19 mouse cellular contexts compared by ENCODE assay signal in the genomic region with DNA sequence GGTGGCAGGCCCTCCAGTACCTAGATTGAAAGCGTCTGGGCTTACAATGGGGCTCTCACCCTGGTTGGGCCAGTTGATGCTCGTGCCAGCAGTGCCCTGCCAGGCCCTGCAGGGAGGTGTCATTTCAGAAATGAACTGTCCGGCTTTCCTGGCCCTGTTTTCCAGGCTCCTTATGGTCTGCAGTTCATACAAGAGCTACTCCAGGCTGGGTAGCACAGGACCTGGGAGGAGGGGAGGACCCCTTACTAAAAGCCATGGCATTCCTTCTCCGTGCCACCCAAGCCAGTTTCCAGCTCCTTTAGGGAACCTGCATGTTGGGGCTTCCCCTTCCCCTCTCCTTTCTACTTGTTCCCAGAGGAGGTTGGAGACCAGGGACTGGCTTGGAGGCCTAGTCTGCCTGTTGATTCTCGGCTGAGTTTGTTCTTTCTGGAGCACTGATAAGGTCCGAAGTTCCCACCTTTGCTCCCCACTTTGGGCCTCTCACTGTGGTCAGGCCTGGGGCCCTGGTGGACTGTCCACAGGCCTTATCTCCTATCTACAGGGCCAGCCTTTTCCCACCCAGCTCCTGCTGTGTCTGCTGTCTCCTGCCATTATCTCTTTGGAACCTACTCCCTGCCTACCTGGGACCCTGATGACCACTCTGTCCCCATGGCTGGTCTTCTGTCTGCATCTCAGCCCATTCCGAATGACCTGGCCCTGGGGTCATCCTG. TPM values are rescaled to one million over a fixed set of nuclear protein-coding genes. Genes with fewer than 3 reads are reported as not detected.
DNase-seq lines count a peak whose midpoint lies in the region; ATAC-seq lines count a peak whose summit lies in the region.
"Had no signal": no experiment of that assay in that cellular context is flagged by ENCODE, and none has a peak within 500 bp of the region (broad histone marks: within the 10 kb centered on the region; RNA-seq: fewer than 3 reads in every experiment).

No protein-coding gene starts in this region.

- H3K4me3 ChIP-seq in hindbrain, embryonic 13.5 days, result no peak overlapping the region
- no peak overlapping the region for H3K4me3 ChIP-seq in hindbrain, embryonic 12.5 days
- no peak overlapping the region for H3K4me3 ChIP-seq in liver, embryonic 15.5 days (replicated peaks)
- H3K4me3 ChIP-seq in kidney, embryonic 15.5 days (replicated peaks), result no peak overlapping the region
- H3K4me3 ChIP-seq: forebrain, embryonic 15.5 days; hindbrain, embryonic 10.5 days; midbrain, embryonic 15.5 days; neural tube, embryonic 12.5 days had no signal

- no peaks in the 10 kb centered on the region for H3K9me3 ChIP-seq in hindbrain, embryonic 13.5 days
- H3K9me3 ChIP-seq in hindbrain, embryonic 12.5 days (replicated peaks), result no peaks in the 10 kb centered on the region
- H3K9me3 ChIP-seq in liver, embryonic 15.5 days (replicated peaks), result no peaks in the 10 kb centered on the region
- H3K9me3 ChIP-seq in kidney, embryonic 15.5 days (replicated peaks), result no peaks in the 10 kb centered on the region
- H3K9me3 ChIP-seq: forebrain, embryonic 15.5 days; hindbrain, embryonic 10.5 days; midbrain, embryonic 15.5 days; neural tube, embryonic 12.5 days had no signal

- DNase-seq in cerebellum, adult 18-20 months, result peak; percentile 59 to 74
- DNase-seq in cerebellum, adult 9-10 months, result peak; percentile 76
- DNase-seq in right cerebral cortex, postnatal 25 days, result no peak
- DNase-seq: adrenal gland, postnatal 14 days; heart, adult 18-20 months; kidney, postnatal 14 days; layer of hippocampus, adult 9-11 months; lung, postnatal 4 days; right cerebral cortex, postnatal 4 days had no signal

- H3K27me3 ChIP-seq in hindbrain, embryonic 13.5 days, result no peaks in the 10 kb centered on the region
- H3K27me3 ChIP-seq in hindbrain, embryonic 12.5 days, result no peaks in the 10 kb centered on the region
- H3K27me3 ChIP-seq in liver, embryonic 15.5 days, result no peaks in the 10 kb centered on the region
- no peaks in the 10 kb centered on the region for H3K27me3 ChIP-seq in kidney, embryonic 15.5 days
- H3K27me3 ChIP-seq: forebrain, embryonic 15.5 days; midbrain, embryonic 15.5 days; neural tube, embryonic 12.5 days had no signal

- H3K4me1 ChIP-seq in hindbrain, embryonic 13.5 days (replicated peaks), result peaks cover 25% of the 10 kb centered on the region
- H3K4me1 ChIP-seq in hindbrain, embryonic 12.5 days, result peaks cover 19% of the 10 kb centered on the region
- peaks cover 51% of the 10 kb centered on the region for H3K4me1 ChIP-seq in liver, embryonic 15.5 days (replicated peaks)
- peaks cover 13% of the 10 kb centered on the region for H3K4me1 ChIP-seq in kidney, embryonic 15.5 days

- ATAC-seq in hindbrain, embryonic 13.5 days (ENCODE audit: low FRiP score), result no peak
- no peak for ATAC-seq in hindbrain, embryonic 12.5 days (ENCODE audit: low FRiP score)
- no peak for ATAC-seq in liver, embryonic 15.5 days (ENCODE audit: insufficient read depth)
- ATAC-seq in kidney, embryonic 15.5 days (replicated peaks; ENCODE audit: low FRiP score), result no peak
- ATAC-seq: forebrain, embryonic 15.5 days; midbrain, embryonic 15.5 days had no signal

- H3K27ac ChIP-seq in hindbrain, embryonic 13.5 days, result no peak overlapping the region
- H3K27ac ChIP-seq in hindbrain, embryonic 12.5 days, result no peak overlapping the region
- H3K27ac ChIP-seq in liver, embryonic 15.5 days (replicated peaks), result peak overlapping the region; percentile 45
- no peak overlapping the region for H3K27ac ChIP-seq in kidney, embryonic 15.5 days
- H3K27ac ChIP-seq: forebrain, embryonic 15.5 days; hindbrain, embryonic 10.5 days; midbrain, embryonic 15.5 days; neural tube, embryonic 12.5 days had no signal

- 92% methylated on average over 7 of the region's 7 CpGs for WGBS in hindbrain, embryonic 13.5 days
- WGBS in hindbrain, embryonic 12.5 days, result 83% methylated on average over 7 of the region's 7 CpGs
- WGBS in liver, embryonic 15.5 days (ENCODE audit: insufficient replicate concordance), result 59% methylated on average over 7 of the region's 7 CpGs
- 91% methylated on average over 7 of the region's 7 CpGs for WGBS in kidney, embryonic 15.5 days

- H3K9ac ChIP-seq in hindbrain, embryonic 13.5 days, result peak overlapping the region; percentile 39; the same call in 1 of the 2 replicates
- H3K9ac ChIP-seq in hindbrain, embryonic 12.5 days, result no peak overlapping the region
- peak overlapping the region; percentile 8; the same call in 1 of the 2 replicates for H3K9ac ChIP-seq in liver, embryonic 15.5 days
- no peak overlapping the region for H3K9ac ChIP-seq in kidney, embryonic 15.5 days
- H3K9ac ChIP-seq: forebrain, embryonic 15.5 days; midbrain, embryonic 15.5 days; neural tube, embryonic 12.5 days had no signal

- H3K36me3 ChIP-seq in hindbrain, embryonic 13.5 days, result peaks cover 74% of the 10 kb centered on the region
- H3K36me3 ChIP-seq in hindbrain, embryonic 12.5 days, result peaks cover 64% of the 10 kb centered on the region
- peaks cover 37% of the 10 kb centered on the region for H3K36me3 ChIP-seq in liver, embryonic 15.5 days (replicated peaks)
- peaks cover 77% of the 10 kb centered on the region for H3K36me3 ChIP-seq in kidney, embryonic 15.5 days

- H3K4me2 ChIP-seq in hindbrain, embryonic 13.5 days, result no peak overlapping the region
- H3K4me2 ChIP-seq in hindbrain, embryonic 12.5 days (replicated peaks), result no peak overlapping the region
- H3K4me2 ChIP-seq in liver, embryonic 15.5 days, result peak overlapping the region; percentile 35
- no peak overlapping the region for H3K4me2 ChIP-seq in kidney, embryonic 15.5 days
- H3K4me2 ChIP-seq: forebrain, embryonic 15.5 days; midbrain, embryonic 15.5 days; neural tube, embryonic 12.5 days had no signal

RNA-seq across cellular contexts. Expression of gene Katnb1, which starts 4.6 kb away (rescaled TPM):
- 38.4 and 38.8 TPM in 2 replicates for polyA plus RNA-seq in hindbrain, embryonic 13.5 days (2015; fragmentation: Nextera tagmentation; extraction: Ambion mirVana)
- 36.2 and 39.4 TPM in 2 replicates for polyA plus RNA-seq in hindbrain, embryonic 12.5 days (2016; fragmentation: Nextera tagmentation; extraction: Ambion mirVana)
- 9.6 and 12.0 TPM in 2 replicates for polyA plus RNA-seq in liver, embryonic 15.5 days (2015; fragmentation: Nextera tagmentation; extraction: Ambion mirVana)
- polyA plus RNA-seq in kidney, embryonic 15.5 days (2015; fragmentation: Nextera tagmentation; extraction: Ambion mirVana), result 27.6 and 29.7 TPM in 2 replicates

RNA-seq across cellular contexts. Expression of gene Drc7, which starts 30.7 kb away (rescaled TPM):
- 1.7 and 2.3 TPM in 2 replicates for polyA plus RNA-seq in hindbrain, embryonic 13.5 days (2015; fragmentation: Nextera tagmentation; extraction: Ambion mirVana)
- polyA plus RNA-seq in hindbrain, embryonic 12.5 days (2016; fragmentation: Nextera tagmentation; extraction: Ambion mirVana), result 1.3 and 2.3 TPM in 2 replicates
- 0.35 and 0.39 TPM in 2 replicates for polyA plus RNA-seq in liver, embryonic 15.5 days (2015; fragmentation: Nextera tagmentation; extraction: Ambion mirVana)
- not detected in 2 replicates for polyA plus RNA-seq in kidney, embryonic 15.5 days (2015; fragmentation: Nextera tagmentation; extraction: Ambion mirVana)
- polyA plus RNA-seq: intestine, embryonic 14.5 days; liver, adult 2 months had no signal

Comparison
In these comparisons a context has a peak if more than half of its experiments do, and no peak if none do; other contexts are left out.
1. H3K9ac ChIP-seq: peak in hindbrain, embryonic 13.5 days (single experiment) and liver, embryonic 15.5 days (single experiment); none in hindbrain, embryonic 12.5 days (single experiment) and kidney, embryonic 15.5 days (single experiment).